Mouse (Mus musculus) small intestine, adult 2 months (tissue): Measurements from ENCODE around the gene Dspp.

Experiments used
- CTCF ChIP-seq: fragments of 200-500 bp; IDR thresholded peaks from 2 replicates; pipeline ENCODE4 v1.5.1; 2012; ENCODE audit warnings: low read depth, mild to moderate bottlenecking, control low read depth, inconsistent platforms, low read length, moderate library complexity, mixed read lengths; ENCODE audit not compliant: insufficient replicate concordance, insufficient read length; ENCODE audit errors: extremely low read depth
- POLR2A ChIP-seq: fragments of 200-500 bp; IDR thresholded peaks from 2 replicates; pipeline ENCODE4 v1.6.1; 2012; ENCODE audit warnings: low read depth, mild to moderate bottlenecking, control low read depth, inconsistent platforms, low read length, moderate library complexity

DNA sequence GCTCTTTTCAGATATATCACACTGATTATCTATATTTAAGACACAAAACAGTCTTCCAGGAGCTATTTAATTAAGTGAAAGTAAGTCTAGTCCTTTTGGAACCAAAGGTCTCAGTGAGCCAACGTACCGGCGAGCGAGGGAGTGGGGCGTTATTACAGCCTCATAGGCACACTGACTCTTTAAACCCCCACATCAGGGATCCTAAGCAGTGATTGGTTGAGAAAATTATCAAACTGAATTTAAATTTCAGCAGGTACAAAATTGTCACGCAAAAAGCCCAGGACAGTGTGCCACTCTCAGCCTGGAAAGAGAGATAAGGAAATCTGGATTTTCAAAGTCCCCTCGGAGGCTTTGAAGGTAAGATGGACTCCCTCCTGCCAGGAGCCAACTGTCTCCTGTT lies at the start of gene Dspp:
- TF ChIP-seq POLR2A (no peak), CTCF (no peak)
